Mouse (Mus musculus): ENCODE results near the gene Gm20517.

Gm20517 gene

GRCm38 (mm10) chr17:47610849-47611660 lies at the start of gene Gm20517, which contains the start of the genes Bysl and Med20:
Gm20517 (plus strand) TSS chr17:47611589.
Bysl (minus strand) TSS chr17:47611492.
Med20 (plus strand) TSS chr17:47611582.
- peak; percentile 89 to 94 for DNase-seq

GRCm38 (mm10) chr17:47562875-47563274 lies 48.5 kb upstream of the Gm20517 start:
- DNase-seq: no peak

GRCm38 (mm10) chr17:47564612-47565011 lies 46.8 kb upstream of the Gm20517 start:
- no peak for DNase-seq

GRCm38 (mm10) chr17:47566133-47566532 lies 45.3 kb upstream of the Gm20517 start:
- DNase-seq: no peak

- no peak for DNase-seq
Measured at GRCm38 (mm10) chr17:47567271-47567670, 44.1 kb upstream of the Gm20517 start.

- DNase-seq: no peak
Measured at GRCm38 (mm10) chr17:47568389-47568788, 43.0 kb upstream of the Gm20517 start.

- no peak for DNase-seq
Measured at GRCm38 (mm10) chr17:47568951-47569527, 42.4 kb upstream of the Gm20517 start.

- no peak for DNase-seq
Measured at GRCm38 (mm10) chr17:47571621-47572020, 39.8 kb upstream of the Gm20517 start.

- DNase-seq: no peak
Measured at GRCm38 (mm10) chr17:47572436-47572835, 39.0 kb upstream of the Gm20517 start.

- no peak for DNase-seq
Measured at GRCm38 (mm10) chr17:47574028-47574427, 37.4 kb upstream of the Gm20517 start.

GRCm38 (mm10) chr17:47574830-47575229 lies 36.6 kb upstream of the Gm20517 start:
- no peak for DNase-seq

GRCm38 (mm10) chr17:47578655-47579054 lies 32.7 kb upstream of the Gm20517 start:
- DNase-seq: no peak

GRCm38 (mm10) chr17:47580962-47581361 lies 30.4 kb upstream of the Gm20517 start:
- no peak for DNase-seq

- no peak for DNase-seq
Measured at GRCm38 (mm10) chr17:47588517-47588916, 22.9 kb upstream of the Gm20517 start.

GRCm38 (mm10) chr17:47591073-47591472 lies 20.3 kb upstream of the Gm20517 start:
- no peak for DNase-seq

GRCm38 (mm10) chr17:47593215-47593853 lies 18.1 kb upstream of the Gm20517 start:
- DNase-seq: peak; percentile 87 to 89

- no peak for DNase-seq
Measured at GRCm38 (mm10) chr17:47593854-47594182, 17.6 kb upstream of the Gm20517 start.

GRCm38 (mm10) chr17:47594183-47594968 lies 17.0 kb upstream of the Gm20517 start:
- DNase-seq: peak; percentile 61 to 80

- no peak for DNase-seq
Measured at GRCm38 (mm10) chr17:47594969-47595247, 16.5 kb upstream of the Gm20517 start.

GRCm38 (mm10) chr17:47595248-47596161 lies 15.9 kb upstream of the Gm20517 start:
- DNase-seq: peak; percentile 69 to 76

GRCm38 (mm10) chr17:47596162-47596838 lies 15.1 kb upstream of the Gm20517 start:
- DNase-seq: peak in 1 of 2 experiments; percentile 34

- no peak for DNase-seq
Measured at GRCm38 (mm10) chr17:47596839-47597164, 14.6 kb upstream of the Gm20517 start.

Measured in thymus, adult 18-20 months (tissue).